Mouse (Mus musculus): ENCODE data around the gene Cacng7.

The Cacng7 gene

DNA sequence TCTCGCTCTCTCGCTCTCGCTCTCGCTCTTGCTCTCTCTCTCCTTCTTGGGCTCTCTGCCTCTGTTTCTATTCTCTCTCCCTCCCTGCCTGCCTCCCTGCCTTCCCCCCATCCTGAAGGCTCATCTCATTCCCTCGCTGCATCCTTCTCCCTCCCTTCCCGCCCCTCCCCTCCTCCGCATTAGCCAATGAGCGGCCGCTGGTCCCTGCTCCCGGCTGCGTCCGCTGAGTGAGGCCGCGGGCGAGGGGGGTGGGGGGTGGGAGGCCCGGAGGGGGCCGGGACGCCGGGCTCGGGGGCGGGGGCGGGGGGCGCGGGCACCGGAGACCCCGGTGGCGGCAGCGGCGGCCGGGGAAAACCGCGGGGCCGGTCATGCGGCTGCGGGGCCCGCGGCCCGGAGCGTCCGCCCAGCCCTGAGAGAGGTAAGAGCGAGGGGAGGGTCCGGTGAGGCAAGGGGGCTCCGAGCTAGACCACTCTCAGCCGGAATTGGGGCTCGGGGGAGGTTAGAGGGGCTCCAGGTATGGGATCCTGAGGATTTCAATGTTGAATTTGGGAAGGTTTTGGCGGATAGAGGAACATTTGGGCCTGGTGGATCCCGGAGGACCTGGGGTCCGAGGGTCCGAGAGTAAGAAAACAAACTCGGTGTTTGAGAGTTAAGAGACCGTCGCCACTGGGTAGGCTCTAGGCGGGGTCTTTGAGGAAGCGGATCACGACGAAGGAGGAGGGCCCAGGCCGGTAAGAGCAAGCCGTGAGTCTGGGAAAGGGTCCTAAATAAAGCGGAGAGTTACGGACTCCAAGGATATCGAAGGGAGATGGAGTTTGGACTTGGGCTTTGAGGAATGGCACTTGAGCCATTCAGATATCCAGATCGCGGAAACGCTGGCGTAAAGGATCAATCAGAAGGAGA is at the start of gene Cacng7:
Gene Cacng7, plus strand, starts transcription at position 337 of the 903 bp plus-strand sequence.
- CTCF ChIA-PET = no interaction called here

- CTCF ChIA-PET = interaction anchor here (0.6 kb wide), 1 partner anchor 16 kb away, joined by 3 read pairs; no protein-coding TSS in a partner anchor
Observed at GRCm38 (mm10) chr7:3283081-3283875, 49.5 kb upstream of the Cacng7 start.

DNA sequence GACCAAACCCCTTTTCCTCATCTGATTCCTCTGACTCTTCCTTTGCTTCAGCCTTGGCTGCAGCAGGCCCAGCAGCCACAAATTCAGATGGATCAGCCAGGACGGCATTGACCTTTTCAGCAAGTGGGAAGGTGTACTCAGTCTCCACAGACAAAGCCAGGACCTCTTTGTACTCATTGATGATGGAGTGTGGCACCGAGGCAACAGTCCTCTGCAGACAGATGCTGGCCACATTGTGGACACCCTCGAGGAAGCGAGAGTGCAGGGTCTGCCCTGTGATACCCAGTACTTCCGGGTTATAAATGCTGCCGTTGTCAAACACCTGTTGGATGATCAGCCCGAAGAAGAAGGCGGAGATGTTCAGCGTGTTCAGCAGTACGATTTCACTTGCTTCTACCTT is 48.2 kb upstream of the Cacng7 start:
- CTCF ChIA-PET = no interaction called here

DNA sequence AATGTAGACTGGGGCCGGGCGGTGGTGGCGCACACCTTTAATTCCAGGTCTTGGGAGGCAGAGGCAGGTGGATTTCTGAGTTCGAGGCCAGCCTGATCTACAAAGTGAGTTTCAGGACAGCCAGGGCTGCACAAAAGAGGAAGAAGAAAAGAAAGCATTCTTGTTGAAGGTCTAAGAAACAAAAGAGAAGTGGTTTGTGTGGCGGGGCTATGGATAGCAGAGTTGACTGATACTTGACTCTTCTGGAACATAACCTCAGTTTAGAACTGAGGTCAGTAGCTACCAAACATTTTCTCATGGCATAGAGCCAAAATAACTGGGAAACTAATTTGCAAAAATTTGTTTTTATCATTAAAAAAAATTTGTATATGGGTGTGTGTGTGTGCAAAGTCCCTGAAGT is 46.7 kb upstream of the Cacng7 start:
- CTCF ChIA-PET = no interaction called here

- CTCF ChIA-PET = no interaction called here
Observed at GRCm38 (mm10) chr7:3287186-3287585, 45.6 kb upstream of the Cacng7 start.

GRCm38 (mm10) chr7:3288976-3289970 is 43.5 kb upstream of the Cacng7 start, which contains the start of the genes Myadm and Prkcg:
TSS of gene Myadm (plus strand) at chr7:3289080.
TSS of gene Prkcg (plus strand) at chr7:3289179.
- CTCF ChIA-PET = interaction anchor here (0.6 to 1.4 kb wide), 3 partner anchors 27 to 95 kb away, joined by 3 to 10 read pairs (median 7); no protein-coding TSS in a partner anchor

- CTCF ChIA-PET = interaction anchor here (0.7 to 1.4 kb wide), 3 partner anchors 11 to 68 kb away, joined by 5 to 10 read pairs (median 7); no protein-coding TSS in a partner anchor
Observed at GRCm38 (mm10) chr7:3290257-3291033, 42.3 kb upstream of the Cacng7 start.

DNA sequence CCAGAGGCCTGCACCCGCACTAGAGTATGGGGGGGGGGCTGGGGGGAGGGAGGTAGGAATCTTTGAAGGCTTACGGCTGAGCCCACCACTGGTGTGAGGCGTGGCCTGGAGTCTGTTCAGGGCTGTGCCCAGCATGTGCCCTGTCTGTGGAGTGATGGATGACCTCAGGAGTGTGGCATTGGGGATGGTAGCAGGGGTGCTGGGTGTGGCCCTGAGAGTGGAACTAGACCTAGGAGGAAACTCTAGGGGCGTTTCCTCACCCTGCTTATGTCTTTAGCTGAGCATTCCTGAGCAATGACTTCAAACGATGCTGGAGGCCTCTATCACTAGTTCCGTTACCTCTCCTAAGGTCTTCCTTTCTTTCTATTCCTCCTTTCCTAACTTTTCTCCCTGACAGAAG is 41.6 kb upstream of the Cacng7 start:
- CTCF ChIA-PET = interaction anchor here (1.0 to 1.1 kb wide), 2 partner anchors 9 to 11 kb away, joined by 3 to 5 read pairs; no protein-coding TSS in a partner anchor

- CTCF ChIA-PET = interaction anchor here (1.0 kb wide), 1 partner anchor 8 kb away, joined by 3 read pairs; no protein-coding TSS in a partner anchor
Observed at GRCm38 (mm10) chr7:3291764-3292163, 41.0 kb upstream of the Cacng7 start.

- CTCF ChIA-PET = interaction anchor here (1.0 kb wide), 1 partner anchor 8 kb away, joined by 3 read pairs; no protein-coding TSS in a partner anchor
Observed at GRCm38 (mm10) chr7:3292271-3292670, 40.5 kb upstream of the Cacng7 start.

- CTCF ChIA-PET = no interaction called here
Observed at GRCm38 (mm10) chr7:3292791-3293190, 40.0 kb upstream of the Cacng7 start.

DNA sequence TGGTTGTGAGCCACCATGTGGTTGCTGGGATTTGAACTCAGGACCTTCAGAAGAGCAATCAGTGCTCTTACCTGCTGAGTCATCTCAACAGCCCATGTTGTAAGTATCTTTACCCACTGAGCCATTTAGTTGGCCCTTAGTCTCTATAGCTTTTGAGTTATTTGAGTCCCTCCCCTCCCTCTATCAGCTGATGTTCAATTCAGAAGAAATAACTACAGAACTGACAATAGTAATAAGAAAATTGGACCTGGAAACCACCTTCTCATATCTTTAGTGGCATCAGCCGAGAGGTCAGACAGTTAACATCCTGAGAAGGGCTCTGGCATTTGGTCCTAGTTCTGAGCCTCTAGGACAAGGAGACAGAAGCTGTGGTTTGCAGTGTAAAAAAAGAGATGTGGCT is 38.0 kb upstream of the Cacng7 start:
- CTCF ChIA-PET = no interaction called here

DNA sequence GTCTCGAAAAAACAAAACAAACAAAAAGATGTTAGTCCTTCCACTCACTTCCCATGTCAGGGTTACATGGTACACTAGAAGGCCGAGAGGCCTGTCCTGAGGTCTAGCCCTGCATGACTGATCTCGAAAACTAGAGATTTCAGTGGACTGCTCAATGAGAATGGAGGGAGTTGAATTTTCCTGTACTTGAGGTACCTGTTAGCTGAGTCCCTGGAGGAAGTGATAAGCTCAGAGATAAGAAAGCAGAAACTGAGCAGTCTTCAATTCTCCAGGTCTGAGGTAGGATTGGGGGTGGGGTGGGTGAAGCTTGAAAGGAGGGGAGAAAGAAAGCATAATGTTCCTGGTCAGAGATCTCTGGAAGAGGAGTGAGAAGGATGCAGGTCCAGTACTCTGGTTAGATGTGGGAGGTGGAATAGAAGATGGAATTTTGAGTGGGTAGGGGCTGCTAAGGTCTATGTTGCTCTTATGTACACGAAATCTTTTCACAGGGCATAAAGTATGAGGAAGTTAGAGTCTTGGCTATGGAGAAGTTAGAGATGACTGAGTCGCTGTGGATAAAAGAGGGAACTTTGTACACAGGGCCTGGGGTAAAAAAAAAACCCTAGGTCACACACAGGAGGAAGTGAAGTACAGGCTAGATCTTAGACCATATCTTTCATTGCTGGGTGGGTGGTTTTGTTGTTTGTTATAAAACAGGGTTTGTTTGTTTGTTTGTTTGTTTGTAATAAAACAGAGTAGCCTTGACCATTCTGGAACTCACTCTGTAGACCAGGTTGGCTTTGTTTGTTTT is 37.2 kb upstream of the Cacng7 start:
- CTCF ChIA-PET = no interaction called here

DNA sequence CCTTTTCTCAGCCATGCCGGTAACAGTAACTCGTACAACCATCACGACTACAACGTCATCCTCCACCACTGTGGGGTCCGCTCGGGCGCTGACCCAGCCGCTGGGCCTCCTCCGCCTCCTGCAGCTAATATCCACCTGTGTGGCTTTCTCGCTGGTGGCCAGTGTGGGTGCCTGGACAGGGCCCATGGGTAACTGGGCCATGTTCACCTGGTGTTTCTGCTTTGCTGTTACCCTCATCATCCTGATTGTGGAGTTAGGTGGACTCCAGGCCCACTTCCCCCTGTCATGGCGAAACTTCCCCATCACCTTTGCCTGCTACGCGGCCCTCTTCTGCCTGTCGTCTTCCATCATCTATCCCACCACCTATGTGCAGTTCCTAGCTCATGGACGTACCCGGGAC is 36.0 kb upstream of the Cacng7 start:
- CTCF ChIA-PET = no interaction called here

- CTCF ChIA-PET = interaction anchor here (1.0 kb wide), 1 partner anchor 8 kb away, joined by 3 read pairs; no protein-coding TSS in a partner anchor
Observed at GRCm38 (mm10) chr7:3299941-3300617, 32.7 kb upstream of the Cacng7 start.

DNA sequence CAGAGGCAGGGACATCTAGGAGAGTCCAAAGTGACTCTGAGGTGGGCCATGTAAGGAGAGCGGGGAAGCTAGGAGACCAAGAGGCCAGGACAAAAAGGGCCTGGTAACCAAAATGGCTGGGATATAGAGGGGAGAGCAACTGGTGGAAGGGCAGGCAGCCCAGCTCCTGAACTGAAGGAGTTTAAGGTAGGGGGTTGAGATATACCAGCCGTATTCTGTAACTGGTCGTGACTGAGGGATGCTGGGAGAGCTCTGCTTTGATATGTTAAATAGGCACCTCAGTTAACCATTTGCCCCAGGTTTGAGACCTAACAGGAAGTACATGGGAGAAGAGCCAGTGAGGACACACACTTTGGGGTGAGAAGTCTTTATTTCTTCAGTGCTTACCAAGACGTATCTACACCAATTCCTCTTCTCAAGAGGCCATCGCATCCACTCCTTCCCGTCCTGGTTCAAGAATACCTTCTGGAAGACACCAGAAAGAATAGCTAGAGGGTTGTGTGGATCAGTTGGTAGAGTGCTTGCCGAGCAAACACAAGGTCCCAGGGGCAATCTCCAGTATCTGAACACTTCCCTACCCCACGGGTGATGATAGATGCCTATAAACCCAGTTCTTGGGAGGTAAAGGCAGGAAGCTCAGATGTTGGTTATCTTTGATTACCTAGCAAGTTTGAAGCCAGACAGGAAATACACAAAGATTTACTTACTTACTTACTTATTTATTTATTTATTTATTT is 31.7 kb upstream of the Cacng7 start:
- CTCF ChIA-PET = interaction anchor here (0.6 to 1.3 kb wide), 2 partner anchors 11 to 286 kb away, joined by 3 to 5 read pairs; no protein-coding TSS in a partner anchor

DNA sequence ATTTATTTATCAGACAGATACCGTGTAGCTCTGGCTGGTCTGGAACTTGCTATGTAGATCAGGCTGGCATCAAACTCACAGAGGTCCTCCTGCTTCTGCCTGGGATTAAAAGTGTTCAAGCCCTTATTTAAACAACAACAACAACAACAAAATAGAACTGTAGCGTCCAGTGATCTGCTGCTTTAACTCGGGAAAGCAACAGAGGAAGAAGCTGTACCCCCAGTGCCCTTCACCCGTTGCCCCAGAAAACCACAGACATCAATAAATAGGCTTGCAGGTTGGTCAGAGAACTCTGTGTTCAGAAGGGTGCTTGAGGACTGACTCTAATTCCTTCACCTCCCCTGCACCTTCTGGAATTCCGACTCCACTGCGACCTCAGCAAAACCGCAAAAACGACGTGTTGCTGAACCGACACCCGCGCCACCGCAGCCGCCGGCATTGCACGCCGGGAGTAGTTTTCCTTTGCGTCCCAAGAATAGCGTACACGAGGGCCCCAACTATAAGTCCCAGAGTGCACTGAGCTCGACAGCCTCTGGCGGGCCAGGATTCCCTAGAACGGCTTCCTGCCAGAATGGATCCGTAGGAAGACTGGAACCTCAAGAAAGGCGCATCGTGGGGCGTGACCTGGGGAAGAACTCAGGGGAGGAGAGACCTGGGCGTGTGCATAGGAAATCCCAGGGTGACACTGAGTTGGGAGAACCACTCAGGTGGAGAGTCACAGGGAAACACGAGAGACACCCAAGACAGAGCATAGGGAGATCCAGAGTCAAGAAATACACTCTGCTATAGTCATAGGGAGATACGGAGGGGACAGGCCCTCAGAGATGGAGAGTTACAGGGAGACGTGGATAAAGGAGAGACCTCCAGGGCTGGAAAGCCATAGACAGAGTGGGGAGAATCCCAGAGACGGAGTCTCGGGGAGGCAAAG is 30.9 kb upstream of the Cacng7 start:
- CTCF ChIA-PET = interaction anchor here (0.6 to 1.3 kb wide), 2 partner anchors 11 to 285 kb away, joined by 3 to 5 read pairs; no protein-coding TSS in a partner anchor
